Mouse (Mus musculus): ENCODE results near the gene Ipo11.

Gene Ipo11

DNA sequence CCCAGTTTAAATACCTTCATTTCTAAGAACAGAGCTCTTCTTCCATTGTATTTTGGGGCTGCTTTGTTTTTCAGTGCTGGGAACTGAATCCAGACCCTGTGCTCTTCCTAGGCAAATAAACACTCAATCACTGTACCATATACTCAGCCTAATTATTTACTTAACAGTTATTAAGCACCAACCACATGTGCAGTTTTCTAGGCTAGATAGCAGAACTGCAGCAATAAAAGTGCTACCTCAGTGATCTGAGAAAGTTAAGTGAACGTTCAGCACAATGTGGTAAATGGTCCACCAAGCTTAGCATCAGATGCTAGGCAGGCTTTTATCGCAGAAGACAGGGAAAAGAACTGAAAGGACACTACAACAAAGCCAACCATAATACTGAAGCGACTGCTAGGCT is 32.1 kb downstream of the Ipo11 start:
- no peak for DNase-seq (ENCODE audit: low spot score)

DNA sequence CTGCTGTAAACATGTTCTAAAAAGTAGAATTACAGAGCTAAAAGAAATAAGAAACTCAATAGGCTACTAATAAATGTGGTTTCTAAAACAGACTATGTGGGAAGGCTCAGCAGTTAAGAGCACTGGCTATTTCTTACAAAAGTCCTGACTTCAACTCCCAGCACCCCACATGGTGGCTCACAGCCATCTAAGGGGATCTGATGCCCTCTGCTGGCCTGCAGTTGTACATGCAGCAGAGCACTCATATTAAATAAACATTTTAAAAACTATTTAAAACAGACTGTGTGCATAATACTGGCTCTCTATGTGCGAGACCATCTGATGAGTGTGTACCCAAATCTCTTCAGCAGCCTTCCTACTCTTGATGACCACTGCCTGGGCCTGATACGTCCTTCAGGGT is 42.5 kb downstream of the Ipo11 start:
- DNase-seq (ENCODE audit: low spot score) = no peak

DNA sequence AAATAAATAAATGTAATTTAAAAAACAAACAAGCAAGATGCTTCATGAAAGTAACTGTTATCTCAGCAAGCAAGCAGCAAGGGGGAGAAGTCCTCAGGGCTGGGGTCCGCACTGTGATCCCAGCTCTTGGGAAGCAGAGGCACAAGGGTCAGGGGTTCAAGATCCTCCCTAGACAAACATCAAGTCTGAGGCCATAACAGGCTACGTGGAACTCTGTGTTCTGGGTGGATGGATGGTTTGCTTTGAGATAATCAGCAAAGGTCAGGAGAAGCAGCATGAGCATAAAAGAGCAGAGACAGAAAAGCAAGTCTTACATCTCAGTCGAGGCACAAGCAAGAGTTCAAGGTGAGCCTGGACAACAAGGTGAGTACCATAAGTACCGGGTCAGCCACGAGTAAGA is 43.1 kb downstream of the Ipo11 start:
- DNase-seq (ENCODE audit: low spot score) = no peak

DNA sequence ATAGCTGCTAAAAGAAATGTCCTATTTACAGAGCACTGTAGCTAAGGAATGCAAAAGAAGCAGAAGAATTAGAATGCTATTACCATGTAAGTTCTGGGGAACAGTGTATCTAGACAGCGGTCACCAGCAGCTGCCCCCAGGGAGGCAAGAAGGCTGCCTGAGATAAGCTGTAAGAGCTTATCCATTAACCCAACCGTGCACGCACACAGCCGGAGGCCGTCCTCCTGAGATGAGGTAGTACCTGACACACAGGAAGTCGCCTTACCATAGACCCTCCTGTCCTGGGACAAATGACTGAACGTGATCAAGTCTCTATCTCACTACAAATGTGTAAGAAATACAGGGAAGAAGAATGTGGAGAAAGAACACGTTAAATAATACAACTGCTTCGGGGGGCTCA is 43.6 kb downstream of the Ipo11 start:
- no peak for DNase-seq (ENCODE audit: low spot score)

DNA sequence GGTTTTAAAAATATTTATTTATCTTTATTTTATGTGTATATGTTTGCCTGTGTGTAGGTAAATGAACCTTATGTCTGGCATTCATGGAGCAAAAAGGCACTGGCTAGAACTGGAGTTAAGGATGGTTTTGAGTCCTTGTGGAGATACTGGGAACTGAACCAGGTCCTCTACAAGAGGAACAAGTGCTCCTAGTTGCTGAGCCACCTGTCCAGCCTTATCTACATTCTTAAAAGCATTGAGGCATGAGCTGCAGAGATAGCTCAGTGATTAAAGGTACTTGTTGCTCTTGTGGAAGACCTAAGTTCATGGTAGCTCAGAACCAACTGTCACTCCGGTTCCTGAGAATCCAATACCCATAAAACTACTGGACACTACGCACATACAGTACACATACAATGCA is 49.4 kb downstream of the Ipo11 start:
- no peak for DNase-seq (ENCODE audit: low spot score)

DNA sequence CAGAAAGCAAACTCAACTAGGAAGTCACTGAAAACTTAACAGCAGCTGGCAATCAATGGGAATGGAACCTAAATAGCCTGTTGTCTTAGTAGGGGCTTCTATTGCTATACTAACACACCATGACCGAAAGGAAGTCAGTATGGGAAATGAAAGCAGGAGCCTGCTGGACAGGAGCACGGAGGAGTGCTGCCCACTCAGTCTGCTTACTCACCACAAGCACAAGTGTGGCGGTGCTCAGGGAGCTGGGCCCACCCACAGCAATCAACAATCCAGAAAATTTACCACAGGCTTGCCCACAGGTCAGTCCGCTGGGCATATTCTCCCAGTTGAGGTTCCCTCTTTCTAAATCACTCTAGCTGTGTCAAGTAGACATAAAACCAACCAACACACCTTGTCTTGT is 52.5 kb downstream of the Ipo11 start:
- no peak for DNase-seq (ENCODE audit: low spot score)

DNA sequence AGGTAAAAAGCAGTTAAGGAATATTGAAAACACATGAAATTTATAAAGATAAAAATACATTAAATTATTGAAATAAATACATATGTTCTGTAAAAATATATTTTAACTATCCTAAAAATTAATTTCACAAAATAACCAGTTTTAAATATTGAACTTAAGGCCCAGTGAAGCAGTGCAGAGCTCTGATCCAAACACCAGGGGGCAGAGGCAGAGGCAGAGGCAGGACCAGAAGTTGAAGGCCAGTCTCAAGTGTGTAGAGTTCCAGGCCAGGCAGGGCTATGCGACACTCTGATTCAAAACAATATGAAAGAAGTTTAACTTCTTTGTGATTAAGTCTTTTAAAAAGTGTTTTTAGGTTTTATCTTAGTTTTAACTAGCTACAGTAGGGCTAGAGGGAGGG is 60.5 kb downstream of the Ipo11 start:
- no peak for DNase-seq (ENCODE audit: low spot score)

DNA sequence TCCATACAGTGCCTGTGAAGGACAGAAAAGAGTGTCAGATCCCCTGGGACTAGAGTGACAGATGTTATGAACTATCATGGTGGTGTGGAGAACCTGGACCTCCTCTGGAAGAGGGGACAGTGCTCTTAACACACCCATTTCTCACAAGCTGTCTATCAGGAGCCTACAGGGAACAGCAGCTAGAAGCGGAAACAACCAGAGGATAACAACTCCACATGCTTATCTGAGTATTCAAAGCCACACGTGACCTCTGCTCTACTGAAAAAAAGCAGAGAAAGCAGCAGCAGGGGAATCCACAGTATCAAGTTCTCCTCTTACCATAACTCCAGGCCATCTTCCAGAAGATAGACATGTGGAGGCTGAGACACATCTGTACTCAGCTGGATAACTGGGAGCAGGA is 71.2 kb downstream of the Ipo11 start:
- no peak for DNase-seq (ENCODE audit: low spot score)

DNA sequence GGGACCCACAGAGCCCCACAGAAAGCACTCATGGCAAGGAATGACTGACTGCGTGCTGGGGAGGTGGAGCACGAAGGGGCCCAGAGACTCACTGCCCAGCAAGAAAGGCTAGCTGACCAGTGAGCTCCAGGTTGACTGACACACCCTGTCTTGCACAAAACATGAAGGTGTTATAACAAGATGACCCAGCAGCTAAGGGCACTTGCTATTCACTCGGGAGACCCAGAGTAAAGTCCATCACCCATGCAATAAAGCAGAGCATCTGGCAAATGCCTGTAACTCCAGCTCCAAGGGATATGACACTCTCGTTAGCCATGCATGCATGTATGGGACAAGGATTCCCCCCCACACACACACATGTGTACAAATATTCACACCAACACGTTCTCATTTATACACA is 78.0 kb downstream of the Ipo11 start:
- DNase-seq (ENCODE audit: low spot score) = no peak

DNA sequence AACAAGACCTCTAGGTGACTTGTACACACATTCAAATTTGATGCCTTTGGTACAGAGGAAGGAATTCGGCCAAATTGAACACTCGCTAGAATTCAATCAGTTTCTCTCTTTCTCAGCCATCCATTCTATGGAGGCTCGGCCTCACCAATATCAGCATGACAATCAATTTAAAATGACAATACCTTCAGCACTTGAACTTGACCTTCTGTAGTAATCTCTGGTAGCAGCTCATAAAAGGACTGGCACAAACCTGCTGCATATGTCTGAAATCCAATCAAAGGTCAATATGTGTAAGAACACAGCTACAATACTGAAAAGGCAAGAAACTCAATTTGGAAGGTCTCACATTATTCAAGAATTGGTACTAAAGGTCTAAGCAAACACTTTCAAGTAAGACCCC is 80.2 kb downstream of the Ipo11 start:
- DNase-seq (ENCODE audit: low spot score) = no peak

DNA sequence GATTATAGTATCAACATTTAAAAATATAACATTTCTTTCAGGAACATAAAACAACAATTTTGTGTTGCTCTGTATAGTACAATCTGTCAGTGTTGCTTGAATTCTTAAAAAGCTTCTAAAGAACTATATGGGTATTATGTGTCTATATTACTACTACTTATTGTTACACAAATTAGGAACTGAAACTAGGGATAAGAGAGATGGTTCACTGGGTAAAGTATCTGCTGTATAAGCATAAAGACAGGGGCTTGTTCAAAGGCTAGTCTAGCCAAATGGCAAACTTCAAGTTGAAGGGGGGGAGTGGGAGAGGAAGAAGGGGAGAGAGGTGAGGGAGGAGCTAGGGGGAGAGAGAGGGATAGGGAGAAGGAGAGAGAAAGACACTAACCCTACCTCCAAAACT is 89.2 kb downstream of the Ipo11 start:
- DNase-seq (ENCODE audit: low spot score) = no peak

DNA sequence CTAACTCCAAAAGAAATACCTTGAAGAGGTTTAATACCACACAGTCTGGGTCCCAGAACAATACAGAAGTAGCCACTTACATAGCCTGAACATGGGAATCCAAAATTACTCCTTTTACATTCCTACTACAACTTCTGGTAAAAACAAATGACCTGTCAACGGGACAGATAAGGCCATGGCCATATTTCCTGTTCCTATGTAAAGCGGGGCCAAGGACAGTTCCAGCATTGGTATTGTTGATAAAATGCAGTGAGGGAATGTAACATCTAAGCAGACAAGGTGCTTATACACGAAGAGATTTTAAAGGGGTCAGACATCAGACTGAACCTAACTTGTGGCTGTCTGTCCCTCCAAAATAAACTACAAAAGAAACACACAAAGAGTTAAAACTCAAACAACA is 91.8 kb downstream of the Ipo11 start:
- DNase-seq (ENCODE audit: low spot score) = no peak

DNA sequence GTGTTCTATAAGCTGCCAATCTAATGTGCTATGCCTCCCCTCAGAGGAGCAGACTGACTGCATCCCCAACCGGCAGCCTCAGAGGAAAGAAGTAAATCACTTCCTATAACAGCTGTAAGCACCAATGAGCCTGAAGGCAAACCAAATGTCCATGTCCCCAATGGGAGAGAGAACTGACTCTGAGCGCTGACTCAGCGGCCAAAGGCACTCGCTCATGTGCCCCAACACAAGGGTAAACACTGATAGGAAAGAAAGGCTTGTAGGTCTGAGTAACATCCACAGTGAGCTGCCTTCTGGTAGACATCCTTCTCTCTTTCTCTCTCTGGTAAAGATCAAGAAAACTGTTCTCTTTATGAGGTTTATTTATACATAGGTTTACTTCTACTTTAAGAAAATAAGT is 94.2 kb downstream of the Ipo11 start:
- DNase-seq (ENCODE audit: low spot score) = no peak

DNA sequence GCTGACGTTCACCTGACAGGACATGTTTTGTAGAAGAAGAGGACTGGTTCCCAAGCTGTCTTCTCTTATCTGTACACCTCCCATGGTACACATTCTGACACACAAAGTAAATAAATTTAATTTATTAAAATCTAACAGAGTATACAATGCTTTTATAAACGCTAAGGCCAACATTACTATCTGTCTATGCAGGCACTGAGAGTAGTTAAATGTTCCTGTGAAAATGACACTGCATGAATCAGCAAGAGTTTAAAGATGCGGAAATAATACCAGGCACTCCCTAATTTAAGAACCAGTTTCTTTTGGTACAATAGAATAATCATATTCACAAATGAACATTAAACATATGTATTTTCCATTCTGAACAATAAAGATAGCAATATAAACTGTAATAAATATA is 98.0 kb downstream of the Ipo11 start:
- no peak for DNase-seq (ENCODE audit: low spot score)

DNA sequence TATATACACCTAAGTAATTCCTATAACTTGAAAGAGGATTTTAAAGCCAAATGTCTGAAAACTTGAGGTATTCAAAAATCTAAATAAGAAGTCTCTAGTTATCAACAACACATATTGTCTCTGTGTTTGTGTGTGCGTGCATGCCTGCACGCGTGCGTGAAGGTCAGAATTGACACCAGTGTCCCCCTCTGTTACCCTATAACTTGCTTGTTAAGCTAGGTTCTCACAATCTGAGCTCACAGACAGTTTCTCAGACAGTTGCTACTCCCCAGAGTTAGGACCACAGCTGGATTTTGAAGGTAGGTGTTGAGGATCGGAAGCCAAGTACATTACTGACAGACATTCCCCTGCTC is 100.3 kb downstream of the Ipo11 start:
- DNase-seq (ENCODE audit: low spot score) = no peak

DNA sequence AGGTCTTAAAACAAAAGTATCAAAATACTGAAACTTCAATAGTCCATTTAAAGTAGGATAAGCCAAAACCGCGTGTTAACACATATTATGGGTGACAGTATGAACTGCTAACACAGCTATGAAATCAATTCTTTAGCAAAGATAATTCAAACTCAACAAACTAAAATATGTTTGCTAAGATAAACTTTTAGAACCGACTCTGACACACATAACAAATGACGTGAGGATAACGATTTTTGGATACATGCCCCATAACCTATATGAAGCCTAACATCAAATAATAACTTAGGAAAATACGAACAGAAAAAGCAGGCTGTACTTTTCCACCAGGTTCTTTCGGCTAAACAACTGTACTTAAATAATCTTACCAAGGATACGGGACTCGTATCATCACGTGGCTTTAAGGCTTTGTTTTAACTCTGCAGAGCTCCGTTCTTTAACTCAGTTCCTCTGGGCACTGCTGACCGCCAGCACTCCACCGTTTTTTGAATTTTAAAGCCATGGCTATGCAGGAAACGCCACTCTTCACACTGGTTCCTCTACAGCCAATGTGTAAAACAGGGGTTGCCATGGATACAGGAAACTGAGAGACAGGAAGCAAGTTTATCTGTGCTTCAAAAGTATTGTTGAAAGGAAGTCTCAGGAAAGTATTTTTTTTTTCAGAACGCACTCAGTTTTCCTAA is 100.8 kb downstream of the Ipo11 start:
- no peak for DNase-seq (ENCODE audit: low spot score)

DNA sequence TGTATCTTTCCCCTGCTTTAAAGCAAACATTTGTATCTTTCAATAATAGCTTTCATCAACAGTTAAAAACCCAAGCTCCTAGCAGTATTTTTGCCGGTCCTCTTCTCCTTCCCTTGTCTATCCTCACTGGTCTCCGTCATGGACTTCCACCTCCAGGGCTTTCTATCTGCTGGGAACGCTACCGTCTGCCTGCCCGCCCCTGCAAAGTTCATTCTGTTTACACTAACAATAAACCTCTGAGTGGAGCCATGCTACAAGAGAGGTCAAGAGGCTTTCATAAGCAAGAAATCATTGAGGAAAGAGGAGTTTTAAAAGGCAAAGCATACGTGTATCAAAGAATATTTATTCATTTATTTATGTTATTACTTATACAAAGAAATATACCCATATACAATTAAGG is 106.7 kb downstream of the Ipo11 start:
- no peak for DNase-seq (ENCODE audit: low spot score)

DNA sequence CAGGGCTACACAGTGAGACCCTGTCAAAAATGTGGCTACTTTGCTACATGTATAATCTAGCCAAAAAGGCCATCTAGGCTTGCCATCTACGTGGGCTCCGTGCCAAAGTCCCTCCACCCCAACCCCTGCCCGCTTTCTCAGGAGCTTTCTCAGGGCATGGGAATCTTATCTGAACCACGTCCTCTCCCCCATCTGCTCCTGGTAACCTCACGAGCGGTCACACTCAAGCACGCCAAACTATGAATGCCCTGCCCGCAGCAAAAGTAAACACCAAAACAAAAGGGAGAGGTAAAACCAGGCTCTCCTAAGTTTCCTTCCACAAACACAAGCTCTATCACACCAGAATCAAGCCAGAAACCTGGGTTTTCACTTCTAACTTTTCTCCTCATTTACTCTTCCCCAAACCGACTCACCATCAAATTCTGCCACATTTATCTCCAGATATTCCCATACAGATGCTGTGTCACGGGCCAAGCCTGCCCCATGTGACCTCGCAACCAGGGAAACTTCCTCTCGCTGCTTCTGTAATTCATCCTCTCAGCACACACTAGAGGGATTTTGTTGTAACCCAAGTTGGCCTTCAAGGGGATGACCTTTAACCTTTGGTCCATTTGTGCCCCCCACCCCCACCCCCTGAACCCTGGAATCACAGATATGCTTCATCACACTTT is 107.3 kb downstream of the Ipo11 start:
- DNase-seq (ENCODE audit: low spot score) = no peak

DNA sequence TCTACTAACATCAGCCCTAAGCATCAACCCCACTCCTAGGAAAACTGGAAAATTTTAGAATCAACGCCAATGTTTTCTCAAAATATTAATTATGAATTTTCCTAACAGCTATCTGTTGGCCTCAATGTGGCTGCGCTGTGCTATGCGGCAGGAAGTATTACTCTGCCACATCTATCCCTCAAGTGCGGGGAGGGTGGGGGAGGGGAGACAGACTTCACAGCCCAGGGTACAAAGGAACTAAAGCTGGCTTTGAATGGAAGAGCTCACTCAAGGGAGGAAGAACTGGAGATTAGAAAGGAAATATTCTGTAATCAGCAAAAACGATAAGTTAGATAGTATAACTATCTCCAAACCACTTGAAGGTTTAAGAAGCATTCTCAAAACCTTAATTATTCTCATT is 111.1 kb downstream of the Ipo11 start:
- DNase-seq (ENCODE audit: low spot score) = no peak

DNA sequence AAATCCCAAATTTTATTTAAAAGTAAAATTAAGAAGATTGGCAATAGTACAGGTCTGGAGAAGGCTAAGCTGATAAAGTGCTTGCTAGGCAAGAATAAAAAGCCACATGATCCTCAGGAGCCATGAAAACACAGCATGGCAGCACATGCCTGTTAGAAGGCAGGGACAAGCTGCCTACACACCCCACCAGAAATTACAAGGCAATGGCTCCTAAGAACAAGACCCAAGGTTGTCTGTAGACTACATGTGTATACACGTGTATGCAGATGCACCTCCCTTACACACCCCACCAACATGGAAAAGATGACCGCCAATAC is 112.9 kb downstream of the Ipo11 start:
- DNase-seq (ENCODE audit: low spot score) = no peak

DNA sequence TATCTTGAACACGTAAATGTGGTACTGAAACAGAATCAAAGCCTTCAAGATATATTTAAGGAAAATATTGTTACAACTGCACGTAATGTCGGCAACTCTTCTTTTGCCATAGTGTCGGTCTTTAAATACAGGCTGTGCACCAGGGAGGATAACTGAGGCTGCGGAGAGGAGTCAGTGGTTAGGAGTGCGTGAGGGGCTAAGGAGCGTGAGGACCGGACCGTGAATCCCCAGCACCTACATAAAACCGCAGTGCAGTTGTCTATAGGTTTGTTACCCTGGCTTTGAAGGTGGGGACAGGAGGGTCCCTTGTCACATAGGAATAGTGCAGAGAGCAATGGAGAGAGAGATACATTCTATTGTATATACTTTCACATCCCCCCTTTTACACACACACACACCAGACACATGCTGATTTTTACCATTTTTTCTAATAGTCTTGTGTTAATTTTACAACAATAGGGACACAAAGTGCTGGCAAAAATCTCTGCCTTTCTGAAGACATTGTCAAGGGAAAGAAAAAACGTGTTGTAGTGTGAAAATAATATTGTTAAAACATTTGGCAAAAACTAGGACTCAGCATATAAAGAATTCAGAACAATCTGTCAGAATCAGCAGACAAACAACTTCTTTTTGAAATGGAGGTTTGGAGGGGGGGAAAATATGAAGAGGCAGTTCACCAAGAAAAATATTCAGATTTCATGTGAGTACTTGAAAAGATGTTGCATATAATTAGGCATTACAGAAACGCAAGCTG is 113.5 kb downstream of the Ipo11 start:
- DNase-seq (ENCODE audit: low spot score) = no peak

DNA sequence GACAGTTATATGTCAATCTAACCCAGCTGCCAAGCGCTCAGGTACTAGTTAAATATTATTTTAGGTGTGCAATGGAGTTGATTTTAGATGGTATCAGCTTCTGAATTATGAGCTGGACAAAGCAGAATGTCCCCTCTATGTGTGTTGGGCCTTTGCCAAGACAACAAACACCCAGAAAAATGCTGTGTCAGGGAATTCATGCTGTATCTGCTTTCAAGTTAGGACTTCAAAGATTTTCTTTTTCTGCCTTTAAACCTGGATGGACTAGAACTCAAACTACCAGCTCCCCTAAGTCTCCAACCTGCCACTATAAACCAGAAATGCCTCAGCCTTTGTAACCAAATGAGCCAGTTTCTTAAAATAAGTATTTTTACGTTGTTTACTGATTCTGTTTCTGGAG is 116.6 kb downstream of the Ipo11 start:
- no peak for DNase-seq (ENCODE audit: low spot score)

DNA sequence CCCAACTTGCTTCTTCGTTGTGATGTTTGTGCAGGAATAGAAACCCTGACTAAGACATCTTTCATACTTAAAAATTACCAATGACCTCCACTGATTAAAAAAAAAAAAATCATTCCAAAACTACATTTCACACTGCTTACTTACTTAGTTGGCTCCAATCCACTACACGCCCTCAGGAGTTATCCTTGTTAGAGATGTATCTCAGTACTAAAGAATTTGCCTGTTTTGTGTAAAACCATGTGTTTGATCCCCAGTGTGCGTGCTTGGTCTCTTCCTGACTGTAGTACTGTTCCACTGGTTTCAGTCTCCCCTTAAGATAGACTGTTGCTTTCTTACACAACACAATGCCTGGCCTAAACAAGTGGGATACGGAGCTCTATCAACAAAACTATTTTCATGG is 117.0 kb downstream of the Ipo11 start:
- no peak for DNase-seq (ENCODE audit: low spot score)

DNA sequence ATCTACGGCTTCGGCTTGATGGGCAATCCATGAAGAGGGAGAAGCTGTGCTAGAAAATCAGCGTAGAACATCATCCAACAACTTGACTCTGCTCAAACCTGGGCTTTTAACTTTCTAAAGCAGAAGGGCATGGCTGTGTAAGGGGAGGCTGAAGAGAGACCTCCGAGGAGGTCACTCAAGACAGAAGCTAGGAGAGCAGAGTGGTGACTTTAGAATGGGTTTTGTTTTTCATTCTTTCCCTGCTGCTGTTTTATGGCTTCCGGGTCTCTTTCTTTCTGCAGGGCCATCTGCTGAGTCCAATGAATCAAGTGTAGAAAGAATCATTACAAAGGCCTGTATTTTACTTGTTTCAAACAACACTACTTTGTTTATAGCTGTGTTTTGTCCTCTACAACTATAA is 119.7 kb downstream of the Ipo11 start:
- DNase-seq (ENCODE audit: low spot score) = no peak

Data from ovary, adult 18-20 months (tissue).